Mouse (Mus musculus) lung, embryonic 15.5 days (tissue): ENCODE data around the gene Olfr597. TPM values are rescaled to one million over a fixed set of nuclear protein-coding genes. Genes with fewer than 3 reads are reported as not detected.
"Not testable (repeated sequence)": the region's sequence is repeated elsewhere in the genome, so short reads cannot be mapped to it uniquely, and the experiment has no call there.

Experiments
- ATAC-seq: fragments of 200-750 bp; cut with Nextera tagmentation; 2 replicates; pipeline ENCODE4 v1.8.0; 2017; ENCODE audit warnings: moderate number of reproducible peaks, borderline replicate concordance; ENCODE audit not compliant: low FRiP score, low TSS enrichment; ENCODE audit errors: extremely low read depth
- H3K27ac ChIP-seq: fragments of 300-500 bp; sonication (generic); 2 replicates; pipeline ENCODE4 v1.5.1; 2015; ENCODE audit warnings: moderate library complexity, mild to moderate bottlenecking, inconsistent platforms
- H3K27me3 ChIP-seq: fragments of 300-500 bp; sonication (generic); 2 replicates; pipeline ENCODE4 v1.6.1; 2015; ENCODE audit warnings: inconsistent platforms
- H3K36me3 ChIP-seq: fragments of 300-500 bp; sonication (generic); 2 replicates; pipeline ENCODE4 v1.6.1; 2015; ENCODE audit warnings: inconsistent platforms
- H3K4me1 ChIP-seq: fragments of 300-500 bp; sonication (generic); 2 replicates; pipeline ENCODE4 v1.6.1; 2015; ENCODE audit warnings: inconsistent platforms
- H3K4me2 ChIP-seq: fragments of 300-500 bp; sonication (generic); 2 replicates; pipeline ENCODE4 v1.6.1; 2015; ENCODE audit warnings: inconsistent platforms, mild to moderate bottlenecking, moderate library complexity
- H3K4me3 ChIP-seq: fragments of 300-500 bp; sonication (generic); 2 replicates; pipeline ENCODE4 v1.5.1; 2015; ENCODE audit warnings: mild to moderate bottlenecking, inconsistent platforms
- H3K9ac ChIP-seq: fragments of 300-500 bp; sonication (generic); 2 replicates; pipeline ENCODE4 v1.6.1; 2015; ENCODE audit warnings: inconsistent platforms
- H3K9me3 ChIP-seq: fragments of 300-500 bp; sonication (generic); 2 replicates; pipeline ENCODE4 v1.6.1; 2016; ENCODE audit warnings: inconsistent platforms
- WGBS: fragments of 180-500 bp; shearing (Covaris S2); methylation state at CpG from one replicate; pipeline ENCODE4 v1.1.7; 2015; 5-methylcytosine and 5-hydroxymethylcytosine counted together
- microRNA-seq: library from miRNA; unstranded; fragments of <30 nt; microRNA quantifications from one replicate; pipeline ENCODE4, GENCODE M21; 2016
- polyA plus RNA-seq: library from polyadenylated mRNA; unstranded; fragments of >200 nt; fragmentation: Nextera tagmentation; extraction: Ambion mirVana; gene quantifications from 2 replicates; pipeline ENCODE4 v1.2.1, GENCODE M21; 2015

Gene Olfr597
- not detected in 2 replicates for polyA plus RNA-seq

- not testable (repeated sequence) for H3K9ac ChIP-seq, H3K4me2 ChIP-seq, ATAC-seq, H3K27ac ChIP-seq, H3K36me3 ChIP-seq, H3K4me3 ChIP-seq, H3K4me1 ChIP-seq, H3K27me3 ChIP-seq, H3K9me3 ChIP-seq
- 86% methylated on average over 2 of the region's 2 CpGs for WGBS
Observed at GRCm38 (mm10) chr7:103316015-103316414, at the start of gene Olfr597. Olfr597 (plus strand) TSS chr7:103316315.

GRCm38 (mm10) chr7:103305348-103305747, 10.8 kb upstream of the Olfr597 start, which contains the start of gene Olfr596:
Olfr596 (plus strand) TSS chr7:103305648.
- H3K4me1 ChIP-seq, H3K9me3 ChIP-seq, H3K27ac ChIP-seq, H3K27me3 ChIP-seq, H3K4me3 ChIP-seq, ATAC-seq, H3K4me2 ChIP-seq, H3K36me3 ChIP-seq, H3K9ac ChIP-seq: not testable (repeated sequence)
- 81% methylated on average over 2 of the region's 2 CpGs for WGBS

- no peak within 1 kb of the TSS for H3K4me3 ChIP-seq
- H3K9me3 ChIP-seq, result no peaks in the 10 kb centered on the region
- H3K9ac ChIP-seq, result no peak within 1 kb of the TSS
- no peaks in the 10 kb centered on the region for H3K27me3 ChIP-seq
- no peaks in the 10 kb centered on the region for H3K36me3 ChIP-seq
- H3K27ac ChIP-seq, result no peak within 1 kb of the TSS
- H3K4me2 ChIP-seq, result no peak within 1 kb of the TSS
- ATAC-seq, result no peak
- no peaks in the 10 kb centered on the region for H3K4me1 ChIP-seq
Observed at GRCm38 (mm10) chr7:103323268-103323667, 7.2 kb downstream of the Olfr597 start, which contains the start of gene Olfr598. Olfr598 (plus strand) TSS chr7:103323568.

- 90% methylated on average over 1 of the region's 1 CpGs for WGBS
- H3K36me3 ChIP-seq, result no peaks in the 10 kb centered on the region
- no peak within 1 kb of the TSS for H3K9ac ChIP-seq
- no peak within 1 kb of the TSS for H3K27ac ChIP-seq
- H3K9me3 ChIP-seq, result no peaks in the 10 kb centered on the region
- no peaks in the 10 kb centered on the region for H3K4me1 ChIP-seq
- H3K27me3 ChIP-seq, result no peaks in the 10 kb centered on the region
- no peak for ATAC-seq
- no peak within 1 kb of the TSS for H3K4me2 ChIP-seq
- H3K4me3 ChIP-seq, result no peak within 1 kb of the TSS
Observed at GRCm38 (mm10) chr7:103335617-103336016, 19.5 kb downstream of the Olfr597 start, which contains the start of gene Olfr599. Olfr599 (plus strand) TSS chr7:103335917.

- Histone ChIP-seq H3K27ac (no peak within 1 kb of the TSS), H3K36me3 (no peaks in the 10 kb centered on the region), H3K27me3 (no peaks in the 10 kb centered on the region), H3K4me2 (no peak within 1 kb of the TSS), H3K9me3 (no peaks in the 10 kb centered on the region), H3K4me1 (no peaks in the 10 kb centered on the region), H3K4me3 (no peak within 1 kb of the TSS), H3K9ac (no peak within 1 kb of the TSS)
- no peak for ATAC-seq
Observed at GRCm38 (mm10) chr7:103349569-103349968, 33.5 kb downstream of the Olfr597 start, which contains the start of gene Olfr600. Olfr600 (minus strand) TSS chr7:103349669.

GRCm38 (mm10) chr7:103362555-103362954, 46.4 kb downstream of the Olfr597 start, which contains the start of gene Olfr601:
Olfr601 (minus strand) TSS chr7:103362655.
- Histone ChIP-seq H3K4me3 (no peak within 1 kb of the TSS), H3K27ac (no peak within 1 kb of the TSS), H3K9me3 (no peaks in the 10 kb centered on the region), H3K27me3 (no peaks in the 10 kb centered on the region), H3K9ac (no peak within 1 kb of the TSS), H3K4me2 (no peak within 1 kb of the TSS), H3K4me1 (no peaks in the 10 kb centered on the region), H3K36me3 (no peaks in the 10 kb centered on the region)
- WGBS, result 87% methylated on average over 1 of the region's 1 CpGs
- no peak for ATAC-seq

Small RNAs within 50 kb of the gene (microRNA-seq; reads per million reads assigned to microRNA genes)
- gene Gm23550, result not detected

Other genes starting within 250 kb of the Olfr597 start
- not detected in 2 replicates for gene Olfr584, start 234.4 kb upstream of the Olfr597 start, polyA plus RNA-seq
- gene Olfr585, start 218.6 kb upstream of the Olfr597 start, polyA plus RNA-seq, result not detected in 2 replicates
- not detected in 2 replicates for gene Olfr586, start 190.7 kb upstream of the Olfr597 start, polyA plus RNA-seq
- gene Olfr588-ps1, start 175.4 kb upstream of the Olfr597 start, polyA plus RNA-seq, result not detected in 2 replicates
- not detected in 2 replicates for gene Olfr589, start 160.0 kb upstream of the Olfr597 start, polyA plus RNA-seq
- not detected in 2 replicates for gene Olfr591, start 138.0 kb upstream of the Olfr597 start, polyA plus RNA-seq
- not detected in 2 replicates for gene Olfr592, start 131.5 kb upstream of the Olfr597 start, polyA plus RNA-seq
- gene Olfr593, start 104.5 kb upstream of the Olfr597 start, polyA plus RNA-seq, result not detected in 2 replicates
- gene Olfr594, start 99.3 kb upstream of the Olfr597 start, polyA plus RNA-seq, result not detected in 2 replicates
- not detected in 2 replicates for gene Usp17ld, start 63.8 kb upstream of the Olfr597 start, polyA plus RNA-seq
- gene Olfr596, start 10.7 kb upstream of the Olfr597 start, polyA plus RNA-seq, result not detected in 2 replicates
- not detected in 2 replicates for gene Olfr598, start 7.3 kb downstream of the Olfr597 start, polyA plus RNA-seq
- not detected in 2 replicates for gene Olfr599, start 19.6 kb downstream of the Olfr597 start, polyA plus RNA-seq
- not detected in 2 replicates for gene Olfr600, start 33.4 kb downstream of the Olfr597 start, polyA plus RNA-seq
- not detected in 2 replicates for gene Olfr601, start 46.3 kb downstream of the Olfr597 start, polyA plus RNA-seq
- gene Olfr603, start 69.9 kb downstream of the Olfr597 start, polyA plus RNA-seq, result not detected in 2 replicates
- gene Usp17lc, start 98.8 kb downstream of the Olfr597 start, polyA plus RNA-seq, result not detected in 2 replicates
- gene Olfr605, start 129.1 kb downstream of the Olfr597 start, polyA plus RNA-seq, result not detected in 2 replicates
- not detected in 2 replicates for gene Olfr606, start 132.7 kb downstream of the Olfr597 start, polyA plus RNA-seq
- not detected in 2 replicates for gene Olfr607, start 147.8 kb downstream of the Olfr597 start, polyA plus RNA-seq
- not detected in 2 replicates for gene Olfr608, start 153.6 kb downstream of the Olfr597 start, polyA plus RNA-seq
- gene Olfr609, start 181.7 kb downstream of the Olfr597 start, polyA plus RNA-seq, result not detected in 2 replicates
- not detected in 2 replicates for gene Olfr610, start 195.8 kb downstream of the Olfr597 start, polyA plus RNA-seq
- not detected in 2 replicates for gene Olfr611, start 204.5 kb downstream of the Olfr597 start, polyA plus RNA-seq
- not detected in 2 replicates for gene Olfr612, start 226.4 kb downstream of the Olfr597 start, polyA plus RNA-seq
- gene Olfr613, start 231.8 kb downstream of the Olfr597 start, polyA plus RNA-seq, result not detected in 2 replicates
- gene Olfr615, start 239.8 kb downstream of the Olfr597 start, polyA plus RNA-seq, result not detected in 2 replicates